Mouse (Mus musculus) heart, embryonic 13.5 days (tissue): ENCODE results near the gene Fam3b. TPM values are rescaled to one million over a fixed set of nuclear protein-coding genes. Genes with fewer than 3 reads are reported as not detected.

Experiments
- ATAC-seq: fragments of 200-750 bp; cut with Nextera tagmentation; 2 replicates; pipeline ENCODE4 v1.8.0; 2017; ENCODE audit warnings: moderate TSS enrichment; ENCODE audit not compliant: insufficient number of reproducible peaks, low FRiP score, low TSS enrichment; ENCODE audit errors: extremely low read depth
- H3K27ac ChIP-seq: fragments of 300-500 bp; sonication (generic); replicated peaks from 2 replicates; pipeline ENCODE4 v1.5.1; 2015; ENCODE audit warnings: moderate library complexity, mild to moderate bottlenecking, inconsistent platforms
- H3K27me3 ChIP-seq: fragments of 300-500 bp; sonication (generic); replicated peaks from 2 replicates; pipeline ENCODE4 v1.6.1; 2015; ENCODE audit warnings: mild to moderate bottlenecking, inconsistent platforms
- H3K36me3 ChIP-seq: fragments of 300-500 bp; sonication (generic); 2 replicates; pipeline ENCODE4 v1.6.1; 2015; ENCODE audit warnings: mild to moderate bottlenecking, inconsistent platforms
- H3K4me1 ChIP-seq: fragments of 300-500 bp; sonication (generic); 2 replicates; pipeline ENCODE4 v1.6.1; 2015; ENCODE audit warnings: inconsistent platforms
- H3K4me2 ChIP-seq: fragments of 300-500 bp; sonication (generic); 2 replicates; pipeline ENCODE4 v1.6.1; 2015; ENCODE audit warnings: inconsistent platforms, mild to moderate bottlenecking, moderate library complexity
- H3K4me3 ChIP-seq: fragments of 300-500 bp; sonication (generic); 2 replicates; pipeline ENCODE4 v1.5.1; 2015; ENCODE audit warnings: moderate library complexity, mild to moderate bottlenecking, inconsistent platforms
- H3K9ac ChIP-seq: fragments of 300-500 bp; sonication (generic); 2 replicates; pipeline ENCODE4 v1.6.1; 2015; ENCODE audit warnings: inconsistent platforms, mild to moderate bottlenecking, moderate library complexity
- H3K9me3 ChIP-seq: fragments of 300-500 bp; sonication (generic); 2 replicates; pipeline ENCODE4 v1.6.1; 2016; ENCODE audit warnings: inconsistent platforms
- WGBS: fragments of 180-500 bp; shearing (Covaris S2); methylation state at CpG from one replicate; pipeline ENCODE4 v1.1.7; 2015; ENCODE audit warnings: mixed read lengths; 5-methylcytosine and 5-hydroxymethylcytosine counted together
- polyA plus RNA-seq: library from polyadenylated mRNA; unstranded; fragments of >200 nt; fragmentation: Nextera tagmentation; extraction: Ambion mirVana; gene quantifications from 2 replicates; pipeline ENCODE4 v1.2.1, GENCODE M21; 2015

Gene Fam3b
- polyA plus RNA-seq, 1 experiment from 2014 or later = not detected

DNA sequence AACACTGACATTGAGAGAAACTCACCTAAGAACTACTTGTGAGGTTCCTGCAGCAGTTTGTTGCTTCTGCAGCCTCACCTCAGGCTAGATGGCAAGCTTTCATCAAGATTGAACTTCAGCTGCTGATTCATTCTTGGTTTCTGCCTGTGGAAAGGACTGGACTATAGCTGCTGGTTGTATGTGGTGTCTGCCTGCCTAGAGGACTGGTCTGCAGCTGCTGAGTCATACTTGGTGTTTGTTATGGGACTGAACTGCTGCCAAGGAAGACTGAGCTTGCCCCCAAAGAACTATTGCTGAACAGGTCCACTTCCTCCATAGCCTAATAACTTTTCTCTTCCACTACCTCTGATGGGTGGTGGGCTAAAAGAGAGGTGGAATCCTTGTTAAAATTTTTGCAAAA lies 67.2 kb downstream of the Fam3b start:
- Histone ChIP-seq H3K27ac (no peak overlapping the region), H3K4me3 (no peak overlapping the region), H3K27me3 (no peaks in the 10 kb centered on the region), H3K4me2 (no peak overlapping the region), H3K9me3 (no peaks in the 10 kb centered on the region), H3K4me1 (no peaks in the 10 kb centered on the region), H3K9ac (no peak overlapping the region), H3K36me3 (no peaks in the 10 kb centered on the region)
- ATAC-seq = no peak

GRCm38 (mm10) chr16:97443670-97444263 lies 70.8 kb downstream of the Fam3b start:
- Histone ChIP-seq H3K27ac (no peak overlapping the region), H3K9me3 (no peaks in the 10 kb centered on the region), H3K4me3 (no peak overlapping the region), H3K4me1 (no peaks in the 10 kb centered on the region), H3K27me3 (no peaks in the 10 kb centered on the region), H3K4me2 (no peak overlapping the region), H3K9ac (no peak overlapping the region), H3K36me3 (no peaks in the 10 kb centered on the region)
- 45% methylated on average over 14 of the region's 14 CpGs for WGBS
- ATAC-seq = no peak

DNA sequence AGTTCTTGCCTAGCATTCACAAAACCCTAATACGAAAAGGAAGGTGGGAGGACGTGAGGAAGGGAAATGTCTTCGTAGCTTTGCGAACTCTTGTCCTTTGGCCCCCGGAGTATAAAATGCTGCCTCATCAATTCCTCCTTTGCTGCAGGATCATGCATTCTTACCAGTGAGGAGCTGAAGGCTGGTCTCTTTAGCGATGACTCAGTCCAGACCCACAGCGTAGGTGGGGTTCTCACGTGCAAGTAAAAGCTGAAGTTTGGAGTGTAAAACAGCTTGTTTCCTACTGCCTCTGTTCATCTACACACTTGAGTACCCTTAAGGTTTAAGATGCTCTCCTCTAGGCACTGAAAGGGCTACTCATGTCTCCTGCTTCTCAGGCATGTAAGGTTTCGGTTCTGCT lies 72.6 kb downstream of the Fam3b start:
- Histone ChIP-seq H3K4me1 (no peaks in the 10 kb centered on the region), H3K9ac (no peak overlapping the region), H3K4me3 (no peak overlapping the region), H3K27ac (no peak overlapping the region), H3K36me3 (peaks cover 4% of the 10 kb centered on the region; the same call in 1 of the 2 replicates), H3K27me3 (no peaks in the 10 kb centered on the region), H3K4me2 (no peak overlapping the region), H3K9me3 (no peaks in the 10 kb centered on the region)
- no peak for ATAC-seq
- 72% methylated on average over 9 of the region's 9 CpGs for WGBS

GRCm38 (mm10) chr16:97438191-97438590 lies 76.4 kb downstream of the Fam3b start:
- H3K36me3 ChIP-seq = peaks cover 4% of the 10 kb centered on the region; the same call in 1 of the 2 replicates
- H3K27ac ChIP-seq = no peak overlapping the region
- no peak overlapping the region for H3K9ac ChIP-seq
- no peaks in the 10 kb centered on the region for H3K4me1 ChIP-seq
- no peaks in the 10 kb centered on the region for H3K9me3 ChIP-seq
- no peaks in the 10 kb centered on the region for H3K27me3 ChIP-seq
- no peak for ATAC-seq
- no peak overlapping the region for H3K4me3 ChIP-seq
- H3K4me2 ChIP-seq = no peak overlapping the region
- WGBS = 61% methylated on average over 3 of the region's 3 CpGs

GRCm38 (mm10) chr16:97437448-97438056 lies 77.1 kb downstream of the Fam3b start:
- WGBS = 61% methylated on average over 1 of the region's 1 CpGs
- ATAC-seq = no peak
- H3K36me3 ChIP-seq = peaks cover 4% of the 10 kb centered on the region; the same call in 1 of the 2 replicates
- H3K4me1 ChIP-seq = no peaks in the 10 kb centered on the region
- H3K4me3 ChIP-seq = no peak overlapping the region
- no peak overlapping the region for H3K9ac ChIP-seq
- H3K27ac ChIP-seq = no peak overlapping the region
- H3K4me2 ChIP-seq = no peak overlapping the region
- H3K27me3 ChIP-seq = no peaks in the 10 kb centered on the region
- H3K9me3 ChIP-seq = no peaks in the 10 kb centered on the region

DNA sequence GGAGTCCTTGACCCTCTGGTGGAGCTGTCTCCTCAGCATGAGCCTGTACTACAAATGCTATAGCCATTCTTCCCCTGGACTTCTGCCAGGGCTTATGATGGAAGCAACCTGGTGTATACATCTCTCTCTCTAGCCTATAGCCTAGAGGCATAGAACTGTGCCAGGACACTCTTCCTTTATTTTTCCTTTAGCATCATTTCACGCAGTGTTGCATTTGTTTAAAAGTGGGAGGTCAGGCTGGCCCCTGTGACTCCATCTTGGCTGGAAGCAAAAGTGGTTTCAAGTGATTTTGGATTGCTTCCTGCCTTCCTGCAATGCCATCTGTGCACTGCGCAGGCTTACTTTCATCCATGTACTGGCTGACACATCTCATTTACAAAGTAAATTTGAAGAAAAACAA lies 80.4 kb downstream of the Fam3b start:
- Histone ChIP-seq H3K4me3 (no peak overlapping the region), H3K27ac (no peak overlapping the region), H3K4me2 (no peak overlapping the region), H3K4me1 (peaks cover 4% of the 10 kb centered on the region; the same call in 1 of the 2 replicates), H3K27me3 (no peaks in the 10 kb centered on the region), H3K9me3 (no peaks in the 10 kb centered on the region), H3K9ac (no peak overlapping the region), H3K36me3 (peaks cover 4% of the 10 kb centered on the region; the same call in 1 of the 2 replicates)
- WGBS = 80% methylated on average over 2 of the region's 2 CpGs
- ATAC-seq = no peak

- ATAC-seq = 0 out of 2 replicates have a peak, but pooled peaks have one; percentile 14
- no peaks in the 10 kb centered on the region for H3K9me3 ChIP-seq
- no peak overlapping the region for H3K9ac ChIP-seq
- H3K4me1 ChIP-seq = peaks cover 4% of the 10 kb centered on the region; the same call in 1 of the 2 replicates
- no peaks in the 10 kb centered on the region for H3K27me3 ChIP-seq
- no peak overlapping the region for H3K4me3 ChIP-seq
- no peaks in the 10 kb centered on the region; the same call in 1 of the 2 replicates for H3K36me3 ChIP-seq
- no peak overlapping the region for H3K27ac ChIP-seq
- WGBS = 44% methylated on average over 4 of the region's 4 CpGs
- no peak overlapping the region for H3K4me2 ChIP-seq
Observed at GRCm38 (mm10) chr16:97431328-97431727, 83.3 kb downstream of the Fam3b start.

DNA sequence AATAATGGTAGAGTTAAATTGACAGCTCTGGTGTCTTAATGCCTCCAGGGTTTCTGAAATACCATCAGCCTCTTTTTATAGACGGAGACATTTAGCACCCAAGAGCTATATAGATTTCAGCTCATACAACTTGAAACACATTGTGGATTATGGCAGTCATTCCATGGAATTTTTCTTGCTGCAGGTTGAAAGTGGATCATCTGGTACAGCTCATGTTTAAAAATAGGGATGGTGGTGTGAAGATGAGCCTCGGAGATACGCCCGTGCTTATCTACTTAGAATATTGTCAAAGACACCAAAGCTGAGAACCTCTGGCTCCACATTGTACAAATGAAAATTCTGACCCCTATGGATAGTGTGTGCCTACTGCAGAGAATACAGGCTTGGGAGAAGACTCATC lies 84.5 kb downstream of the Fam3b start:
- no peaks in the 10 kb centered on the region for H3K9me3 ChIP-seq
- no peak for ATAC-seq
- no peak overlapping the region for H3K4me3 ChIP-seq
- H3K27ac ChIP-seq = no peak overlapping the region
- no peaks in the 10 kb centered on the region for H3K27me3 ChIP-seq
- peaks cover 4% of the 10 kb centered on the region; the same call in 1 of the 2 replicates for H3K4me1 ChIP-seq
- no peak overlapping the region for H3K4me2 ChIP-seq
- WGBS = 72% methylated on average over 4 of the region's 4 CpGs
- no peaks in the 10 kb centered on the region; the same call in 1 of the 2 replicates for H3K36me3 ChIP-seq
- H3K9ac ChIP-seq = no peak overlapping the region

- Histone ChIP-seq H3K4me1 (peaks cover 4% of the 10 kb centered on the region; the same call in 1 of the 2 replicates), H3K36me3 (no peaks in the 10 kb centered on the region; the same call in 1 of the 2 replicates), H3K4me3 (no peak overlapping the region), H3K4me2 (no peak overlapping the region), H3K27me3 (no peaks in the 10 kb centered on the region), H3K9me3 (no peaks in the 10 kb centered on the region), H3K27ac (no peak overlapping the region), H3K9ac (no peak overlapping the region)
- 77% methylated on average over 3 of the region's 3 CpGs for WGBS
- ATAC-seq = no peak
Observed at GRCm38 (mm10) chr16:97428026-97428425, 86.6 kb downstream of the Fam3b start.

DNA sequence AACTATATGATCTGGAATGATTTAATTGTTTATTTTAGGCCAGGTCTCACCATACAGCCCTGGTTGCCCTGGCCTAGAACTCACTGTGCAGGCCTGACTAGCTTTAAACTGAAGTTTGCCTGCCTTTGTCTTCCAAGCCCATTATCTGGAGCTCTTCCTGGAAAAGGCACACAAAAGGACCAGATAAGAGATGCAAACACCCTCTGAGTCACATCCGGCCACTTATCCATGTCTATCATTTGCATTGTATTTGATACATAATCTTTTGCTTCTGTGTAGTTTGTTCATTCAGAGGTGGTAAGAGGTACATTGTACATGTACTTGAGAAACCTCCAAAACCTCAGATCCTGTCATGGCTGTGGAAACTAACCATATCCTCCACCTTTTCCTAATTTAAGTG lies 91.0 kb downstream of the Fam3b start:
- Histone ChIP-seq H3K9ac (no peak overlapping the region), H3K27ac (0 out of 2 replicates have a peak overlapping the region, but pooled peaks have one; percentile 1), H3K4me3 (no peak overlapping the region), H3K27me3 (no peaks in the 10 kb centered on the region), H3K36me3 (peaks cover 3% of the 10 kb centered on the region; the same call in 1 of the 2 replicates), H3K4me1 (0 out of 2 replicates have a peak, but pooled peaks cover 9% of the 10 kb centered on the region), H3K4me2 (no peak overlapping the region), H3K9me3 (no peaks in the 10 kb centered on the region)
- WGBS = 38% methylated on average over 1 of the region's 1 CpGs
- ATAC-seq = no peak

- Histone ChIP-seq H3K27me3 (no peaks in the 10 kb centered on the region), H3K4me3 (no peak overlapping the region), H3K9ac (no peak overlapping the region), H3K4me1 (peaks cover 18% of the 10 kb centered on the region), H3K27ac (no peak overlapping the region), H3K36me3 (0 out of 2 replicates have a peak, but pooled peaks cover 3% of the 10 kb centered on the region), H3K9me3 (no peaks in the 10 kb centered on the region), H3K4me2 (no peak overlapping the region)
- 72% methylated on average over 6 of the region's 6 CpGs for WGBS
- no peak for ATAC-seq
Observed at GRCm38 (mm10) chr16:97421671-97422070, 92.9 kb downstream of the Fam3b start.
